Mouse (Mus musculus) mesoderm, embryonic 11.5 days (tissue): ENCODE measurements at regions not wholly inside any gene's neighbourhood (a gene's known extent, or its start where the extent isn't known, plus 50 kb on each side); places are given as distances from the start of the nearest gene placed in this dataset.

ENCODE experiments used
- DNase-seq: peaks from one replicate; pipeline ENCODE4 v3.0.0-alpha.2; 2012; ENCODE audit warnings: low read depth, low spot score

DNA sequence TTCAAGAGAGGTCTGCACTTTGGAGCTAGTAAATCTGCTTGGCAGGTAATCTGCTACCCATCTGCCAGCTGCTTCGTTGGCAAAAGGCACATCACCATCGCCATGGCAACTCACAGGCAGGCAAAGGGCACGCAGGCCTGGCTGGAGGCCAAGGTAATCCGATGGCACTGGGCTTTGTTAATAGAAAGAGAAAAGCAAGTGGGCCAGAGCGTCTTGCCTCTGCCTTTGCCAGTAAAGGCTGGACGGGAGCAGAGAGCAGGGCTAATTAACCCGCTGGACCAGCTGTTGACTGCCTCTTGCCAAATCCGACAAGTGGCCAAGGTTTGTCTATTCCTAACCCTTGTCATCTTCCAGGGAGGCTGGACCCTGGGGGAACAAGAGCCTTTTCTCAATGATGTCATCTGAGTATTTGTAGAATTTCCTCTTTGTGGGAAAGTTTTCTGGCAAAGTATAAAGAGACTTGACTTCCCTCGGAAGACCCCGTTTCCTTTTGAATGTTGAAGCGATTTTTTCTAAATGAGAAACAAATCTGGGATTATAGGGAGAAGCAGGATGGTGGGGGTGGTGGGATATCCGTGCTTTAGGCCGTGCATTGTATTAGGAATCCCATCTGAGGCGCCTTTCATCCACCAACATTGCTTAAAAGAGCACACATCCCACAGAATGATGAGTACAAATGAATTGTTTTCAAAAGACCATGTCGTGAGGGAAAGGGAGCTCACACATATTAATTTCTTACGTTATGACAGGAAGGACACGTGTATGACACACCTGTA is 941.7 kb downstream of the Gsdmc2 start:
- peak; percentile 85 for DNase-seq

DNA sequence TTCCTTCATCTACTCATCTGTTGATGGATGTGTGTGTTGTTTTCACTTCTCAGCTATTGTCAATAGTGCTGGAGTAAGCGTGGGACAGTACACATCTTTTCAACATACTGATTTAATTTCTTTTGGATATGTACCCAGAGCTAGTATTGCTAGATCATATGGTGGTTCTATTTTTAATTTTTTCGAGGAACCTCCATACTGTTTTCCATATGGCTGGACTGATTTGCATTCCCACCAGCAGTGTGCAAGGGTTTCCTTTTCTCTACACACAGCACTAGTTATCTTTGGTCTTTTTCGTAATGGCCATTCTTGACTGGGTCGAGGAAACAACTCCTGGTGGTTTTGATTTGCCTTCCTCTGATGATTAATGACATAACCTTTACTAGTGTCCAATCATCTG is 943.0 kb downstream of the Gsdmc2 start:
- DNase-seq: no peak

DNA sequence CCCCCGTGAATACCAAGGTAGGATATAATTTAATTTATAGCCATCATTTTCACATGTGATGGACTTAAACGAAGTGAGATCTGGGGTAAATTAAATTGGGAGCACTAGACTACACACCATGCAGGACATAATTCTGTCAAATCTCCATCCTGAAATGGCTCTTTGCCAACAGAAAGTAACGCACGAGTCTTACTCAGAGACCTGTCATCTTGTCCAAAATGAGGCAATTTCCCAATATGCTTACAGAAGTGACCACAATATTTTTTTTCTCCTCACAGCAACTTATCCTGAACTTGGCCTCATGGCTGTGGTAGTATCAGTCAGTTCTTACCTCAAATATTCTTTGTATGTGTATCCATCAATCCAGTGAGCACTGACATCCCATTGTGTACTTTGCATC is 955.2 kb downstream of the Gsdmc2 start:
- DNase-seq: no peak

DNA sequence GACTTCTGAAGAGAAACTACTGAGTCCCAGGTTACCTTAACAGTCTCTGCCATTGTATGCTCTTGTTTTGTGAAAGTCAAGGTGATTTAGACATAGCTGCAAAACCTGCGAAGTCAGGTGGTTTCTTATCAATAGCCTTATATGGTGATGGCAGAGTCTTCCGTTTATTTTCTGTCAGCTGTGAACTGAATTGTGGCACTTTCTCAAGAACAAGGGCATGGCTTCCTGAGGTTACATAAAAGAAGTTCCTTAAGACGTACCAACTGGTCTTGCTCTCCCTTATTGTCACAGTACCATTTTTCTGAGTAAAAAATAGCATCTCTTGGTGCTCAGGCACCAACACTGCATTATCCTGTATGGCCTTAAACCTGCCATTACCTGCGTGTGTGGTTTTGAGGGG is 959.6 kb downstream of the Gsdmc2 start:
- no peak for DNase-seq

GRCm38 (mm10) chr15:62871082-62871766 is 973.8 kb downstream of the Gsdmc2 start:
- DNase-seq: no peak

- DNase-seq: no peak
Observed at GRCm38 (mm10) chr15:62862574-62862973, 982.4 kb downstream of the Gsdmc2 start.

DNA sequence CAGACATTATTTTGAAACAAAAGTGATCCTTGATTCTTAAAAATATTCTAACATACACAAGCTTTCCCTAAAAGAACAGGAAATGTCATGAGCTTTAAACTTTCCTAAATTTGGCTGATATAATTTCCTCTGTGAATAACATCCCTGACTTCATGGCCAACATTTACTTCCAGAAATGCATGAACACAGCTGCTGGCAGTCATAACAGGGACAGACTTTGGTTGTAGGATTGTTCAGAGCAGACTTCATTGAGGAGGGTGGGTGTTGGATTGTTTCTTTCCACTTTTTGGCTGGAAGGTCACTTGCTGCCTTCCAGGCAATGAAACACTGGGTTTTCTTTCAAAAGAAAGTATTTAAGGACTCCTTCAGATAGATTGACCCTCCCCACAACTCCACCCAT is 983.6 kb downstream of the Gsdmc2 start:
- DNase-seq: no peak

- DNase-seq: no peak
Observed at GRCm38 (mm10) chr15:62849326-62849725, 995.7 kb downstream of the Gsdmc2 start.

- no peak for DNase-seq
Observed at GRCm38 (mm10) chr15:62845884-62846283, 999.1 kb downstream of the Gsdmc2 start.

DNA sequence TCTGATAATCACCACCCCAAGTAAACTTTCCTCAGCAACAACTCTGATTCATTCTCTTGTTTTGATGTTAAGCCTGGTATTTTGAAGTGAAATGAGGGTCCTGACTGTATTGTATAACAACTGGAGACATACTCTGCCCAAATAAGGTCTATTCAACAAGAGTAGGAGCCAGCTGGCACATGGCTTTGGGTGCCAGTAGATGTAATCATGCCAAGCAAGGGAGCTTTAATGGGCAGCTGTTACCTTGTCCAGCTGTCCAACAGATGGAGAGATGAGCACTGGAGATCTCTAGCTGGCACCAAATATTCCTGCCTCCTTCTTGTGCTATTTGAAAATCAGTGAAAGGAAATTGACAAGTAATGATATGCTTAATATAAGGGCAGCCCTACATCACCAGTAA is 1019.4 kb downstream of the Gsdmc2 start:
- DNase-seq: no peak

DNA sequence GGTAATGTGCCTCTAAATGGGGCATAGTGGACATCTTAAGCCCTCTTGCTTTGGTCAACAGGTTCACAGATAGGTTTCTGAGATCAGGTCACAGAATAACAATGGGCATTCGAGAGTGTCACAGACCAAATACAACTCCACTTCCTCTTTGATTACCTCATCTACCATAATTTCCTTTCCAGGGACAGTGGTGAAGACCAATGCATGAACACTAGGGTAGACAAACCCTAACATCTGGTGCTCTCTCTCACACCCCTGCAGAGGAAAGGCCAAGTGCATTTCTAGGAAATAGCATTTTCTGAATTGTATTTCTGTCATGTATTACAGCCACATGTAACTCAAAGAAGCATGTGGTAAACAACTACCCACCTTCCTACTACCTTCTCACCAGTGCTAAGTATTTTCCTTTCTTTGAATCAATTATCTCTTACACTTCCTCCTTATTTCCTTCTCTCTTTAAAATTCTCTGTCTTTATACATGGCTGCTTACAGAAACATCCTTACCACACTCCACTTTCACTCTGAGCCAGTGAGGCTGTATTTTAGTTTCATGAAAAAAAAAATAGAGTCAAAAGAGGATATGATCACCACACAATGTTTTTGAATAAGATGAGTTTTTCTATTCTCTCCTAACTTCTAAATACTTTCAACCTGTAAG is 1021.0 kb downstream of the Gsdmc2 start:
- DNase-seq: no peak

GRCm38 (mm10) chr15:62822305-62822704 is 1022.7 kb downstream of the Gsdmc2 start:
- no peak for DNase-seq

GRCm38 (mm10) chr15:62813093-62813492 is 1031.9 kb downstream of the Gsdmc2 start:
- no peak for DNase-seq

DNA sequence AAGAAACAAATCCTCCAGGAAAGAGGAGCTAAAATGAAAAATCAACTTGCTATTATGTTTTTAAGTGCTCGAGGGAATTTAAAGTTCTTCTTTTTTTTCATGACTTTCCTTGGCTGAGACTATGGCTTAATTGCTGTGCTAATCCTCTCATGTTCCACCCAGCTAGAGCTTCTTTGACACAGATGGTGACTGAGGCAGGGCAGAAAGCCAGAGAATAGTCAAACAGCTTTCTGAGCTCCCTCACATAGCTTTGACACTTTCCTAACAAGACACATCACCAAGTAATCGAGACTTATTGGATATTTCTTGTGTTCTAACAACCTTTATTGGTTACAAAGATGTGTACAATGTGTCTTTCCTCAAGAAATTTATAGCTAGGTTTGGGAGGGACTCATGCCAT is 1033.0 kb downstream of the Gsdmc2 start:
- no peak for DNase-seq

DNA sequence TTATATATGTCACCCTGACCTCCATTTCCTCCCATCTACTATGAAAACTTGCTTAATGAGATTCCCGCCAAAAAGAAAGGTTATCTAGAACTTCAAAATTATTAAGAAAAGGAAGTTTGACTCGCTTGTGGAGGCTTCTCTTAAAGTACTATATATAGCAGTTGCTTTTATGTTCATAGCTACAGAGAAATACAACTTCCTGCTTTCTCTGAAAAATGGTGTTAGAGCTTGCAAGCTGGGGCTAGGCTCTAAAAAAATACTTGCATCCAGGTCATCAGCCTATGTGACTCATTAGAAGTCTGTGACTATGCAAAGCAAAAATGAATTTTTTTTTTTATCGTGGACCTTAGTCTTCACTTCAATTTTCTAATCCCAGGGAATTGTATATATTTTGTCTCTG is 1035.7 kb downstream of the Gsdmc2 start:
- DNase-seq: no peak

GRCm38 (mm10) chr15:62808087-62808808 is 1036.7 kb downstream of the Gsdmc2 start:
- no peak for DNase-seq

DNA sequence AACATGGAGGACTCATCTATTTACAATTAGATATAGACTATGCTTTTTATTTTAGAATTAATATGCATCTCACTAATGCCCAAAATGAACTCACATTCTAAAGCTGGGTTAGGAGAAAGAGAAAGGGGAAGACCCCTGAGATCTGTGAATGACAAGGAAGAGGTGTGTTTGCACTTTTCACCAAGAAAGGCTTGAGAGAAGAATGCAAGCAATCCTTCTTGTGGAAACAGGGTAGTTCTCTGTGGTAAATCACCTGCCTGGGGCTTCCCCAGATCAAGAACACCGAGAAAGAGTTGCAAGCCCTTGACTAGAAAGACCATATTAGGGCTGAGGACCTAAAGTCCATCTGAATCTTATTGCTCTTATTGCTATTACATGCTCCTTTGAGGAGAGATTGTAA is 1037.6 kb downstream of the Gsdmc2 start:
- no peak for DNase-seq

DNA sequence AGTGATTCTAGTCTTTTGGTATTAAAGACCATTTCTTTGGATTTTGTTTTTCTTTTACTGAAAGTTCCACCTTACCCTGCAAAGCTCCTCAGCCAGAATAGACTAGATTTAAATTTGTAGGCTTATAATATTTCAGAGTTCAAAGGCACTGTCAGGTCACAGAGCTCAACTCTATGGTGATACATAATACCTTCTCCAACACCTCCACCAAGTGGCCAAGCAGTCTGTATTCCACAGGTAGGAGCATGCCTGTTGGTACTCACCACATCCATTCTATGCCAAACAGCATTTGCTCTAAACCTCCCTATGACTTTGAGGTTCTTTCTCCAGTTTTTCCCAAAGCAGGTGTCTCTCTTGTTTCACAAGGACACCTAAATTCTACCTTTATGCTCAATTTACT is 1042.2 kb downstream of the Gsdmc2 start:
- DNase-seq: no peak

GRCm38 (mm10) chr15:62798731-62799130 is 1046.2 kb downstream of the Gsdmc2 start:
- no peak for DNase-seq

DNA sequence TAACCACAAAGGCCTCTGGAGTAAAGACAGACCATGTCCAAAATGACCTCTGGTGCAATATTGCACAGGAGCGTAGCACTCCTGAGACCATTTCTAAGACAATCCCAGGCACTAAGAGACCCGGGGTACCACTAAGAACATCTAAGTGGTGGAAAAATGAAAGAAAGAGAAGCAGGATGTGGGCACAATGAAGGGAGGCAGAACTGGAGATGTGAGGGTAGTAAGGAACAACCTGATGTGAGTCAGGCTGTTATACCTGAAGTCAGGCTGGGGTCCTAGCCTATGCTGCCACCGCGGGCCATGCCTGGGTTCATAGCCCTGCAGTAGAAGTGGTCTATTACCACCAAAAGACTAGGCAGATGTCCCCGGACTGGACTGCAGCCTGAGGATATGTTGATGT is 1051.4 kb downstream of the Gsdmc2 start:
- DNase-seq: no peak

GRCm38 (mm10) chr15:62792084-62792483 is 1052.9 kb downstream of the Gsdmc2 start:
- no peak for DNase-seq

- DNase-seq: no peak
Observed at GRCm38 (mm10) chr15:62787753-62788152, 1057.2 kb downstream of the Gsdmc2 start.
